Mouse (Mus musculus) ES-Bruce4 (cell line): ENCODE measurements at regions not wholly inside any gene's neighbourhood (a gene's known extent, or its start where the extent isn't known, plus 50 kb on each side); places are given as distances from the start of the nearest gene placed in this dataset.

Experiments used
- CTCF ChIP-seq: IDR thresholded peaks from one replicate; pipeline ENCODE4 v1.8.1; 2011; ENCODE audit warnings: low read depth, low read length
- POLR2A ChIP-seq: IDR thresholded peaks from one replicate; pipeline ENCODE4 v1.8.1; 2011; ENCODE audit warnings: low read length; ENCODE audit not compliant: insufficient read depth

DNA sequence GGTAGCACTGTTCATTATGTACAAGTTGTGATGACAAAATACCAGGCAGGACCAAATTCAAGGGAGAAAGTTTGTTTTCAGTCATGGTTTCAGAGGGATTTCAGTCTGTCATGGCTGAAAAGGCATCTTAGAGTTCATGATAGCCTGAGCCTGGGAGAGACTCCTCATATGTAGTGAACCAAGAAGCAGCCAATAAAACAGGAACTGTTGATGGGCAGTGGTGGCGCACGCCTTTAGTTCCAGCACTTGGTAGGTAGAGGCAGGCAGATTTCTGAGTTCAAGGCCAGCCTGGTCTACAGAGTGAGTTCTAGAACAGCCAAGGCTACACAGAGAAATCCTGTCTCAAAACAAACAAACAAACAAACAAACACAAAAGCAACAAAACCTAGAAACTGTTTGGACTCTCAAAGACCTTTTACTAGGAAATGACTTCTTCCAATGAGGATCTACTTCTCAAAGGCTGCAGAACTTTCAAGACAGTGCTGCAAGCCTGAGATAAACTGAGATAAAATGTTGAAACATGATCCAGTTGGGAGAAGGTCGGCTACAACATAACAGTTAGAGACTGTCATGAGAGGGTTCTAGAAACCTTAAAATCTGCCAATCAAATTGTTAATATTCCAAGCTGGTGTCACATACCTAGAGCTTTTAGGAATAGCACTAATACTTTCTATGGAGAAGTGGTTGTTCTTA lies 817.5 kb upstream of the Lcorl start:
- no peak for TF ChIP-seq CTCF
- no peak for TF ChIP-seq POLR2A
